9 mouse cellular contexts compared by ENCODE assay signal in the genomic region with DNA sequence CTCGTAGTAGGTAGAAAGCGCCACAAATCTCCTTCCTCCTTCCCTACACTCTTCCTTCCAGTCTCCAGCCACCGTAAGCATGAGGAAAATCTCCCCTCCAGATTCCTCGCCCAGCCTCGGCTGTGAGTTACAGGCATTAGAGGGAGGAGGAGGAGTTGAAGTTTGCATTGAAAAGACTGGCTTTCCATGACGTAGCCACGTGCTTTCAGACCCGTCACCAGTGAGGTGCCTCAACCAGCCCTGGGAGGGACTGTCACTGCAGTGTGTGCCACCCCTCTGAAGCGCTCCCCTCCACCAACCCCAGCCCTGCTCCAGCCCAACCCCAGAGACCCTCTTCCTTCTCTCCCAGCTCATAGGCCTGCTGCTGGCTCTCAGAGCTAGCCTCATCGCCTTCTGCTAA. TPM values are rescaled to one million over a fixed set of nuclear protein-coding genes. Genes with fewer than 3 reads are reported as not detected.
DNase-seq lines count a peak whose midpoint lies in the region; ATAC-seq and TF ChIP-seq lines count a peak whose summit lies in the region.
"Had no signal": no experiment of that assay in that cellular context is flagged by ENCODE, and none has a peak within 500 bp of the region (broad histone marks: within the 10 kb centered on the region; RNA-seq: fewer than 3 reads in every experiment).

No protein-coding gene starts in this region.

- H3K27me3 ChIP-seq in lung, embryonic 14.5 days (ENCODE audit: insufficient read depth, low read length), result peaks cover 19% of the 10 kb centered on the region
- H3K27me3 ChIP-seq in forebrain, embryonic 10.5 days (ENCODE audit: poor library complexity, severe bottlenecking), result peaks cover 22% of the 10 kb centered on the region
- no peaks in the 10 kb centered on the region for H3K27me3 ChIP-seq in hindbrain, embryonic 16.5 days (replicated peaks; ENCODE audit: control insufficient read depth, insufficient read depth, low read length)
- peaks cover 16% of the 10 kb centered on the region for H3K27me3 ChIP-seq in limb, embryonic 14.5 days (ENCODE audit: control insufficient read depth, insufficient read depth, low read length)

- no peak for TF ChIP-seq POLR2A in limb, embryonic 14.5 days (IDR thresholded peaks at IDR 0.05; ENCODE audit: borderline replicate concordance, extremely low read depth, insufficient read depth, insufficient read length)

- peak overlapping the region; percentile 56 for H3K4me2 ChIP-seq in lung, embryonic 14.5 days
- H3K4me2 ChIP-seq in hindbrain, embryonic 16.5 days (ENCODE audit: low read length), result peak overlapping the region; percentile 79
- H3K4me2 ChIP-seq in limb, embryonic 14.5 days (replicated peaks; ENCODE audit: low read depth, low read length, severe bottlenecking), result peak overlapping the region; percentile 55

- no peak for TF ChIP-seq CTCF in lung, embryonic 14.5 days (IDR thresholded peaks at IDR 0.05; ENCODE audit: low read depth)

- H3K4me3 ChIP-seq in lung, embryonic 14.5 days (ENCODE audit: low read depth, low read length), result peak overlapping the region; percentile 22; the same call in 1 of the 2 replicates
- H3K4me3 ChIP-seq in forebrain, embryonic 10.5 days, result peak overlapping the region; percentile 57
- H3K4me3 ChIP-seq in hindbrain, embryonic 16.5 days (ENCODE audit: low read length), result peak overlapping the region; percentile 65
- H3K4me3 ChIP-seq in limb, embryonic 14.5 days (replicated peaks; ENCODE audit: low read length), result peak overlapping the region; percentile 29

- no peaks in the 10 kb centered on the region for H3K36me3 ChIP-seq in lung, embryonic 14.5 days (ENCODE audit: insufficient read depth)
- no peaks in the 10 kb centered on the region for H3K36me3 ChIP-seq in forebrain, embryonic 10.5 days (replicated peaks)
- H3K36me3 ChIP-seq in hindbrain, embryonic 16.5 days (ENCODE audit: control insufficient read depth, insufficient read depth, low read length), result no peaks in the 10 kb centered on the region
- H3K36me3 ChIP-seq in limb, embryonic 14.5 days (ENCODE audit: control insufficient read depth, insufficient read depth, low read length), result no peaks in the 10 kb centered on the region
- H3K36me3 ChIP-seq: G1E had no signal

- 0 out of 2 replicates have a peak overlapping the region, but pooled peaks have one; percentile 3 for H3K9ac ChIP-seq in lung, embryonic 14.5 days
- H3K9ac ChIP-seq in hindbrain, embryonic 16.5 days (ENCODE audit: low read depth, low read length), result peak overlapping the region; percentile 74
- peak overlapping the region; percentile 12 for H3K9ac ChIP-seq in limb, embryonic 14.5 days (ENCODE audit: low read depth, low read length, severe bottlenecking)

- WGBS in lung, embryonic 14.5 days, result 2% methylated on average over 10 of the region's 10 CpGs
- under 1% methylated on average over 10 of the region's 10 CpGs for WGBS in forebrain, embryonic 10.5 days
- under 1% methylated on average over 10 of the region's 10 CpGs for WGBS in hindbrain, embryonic 16.5 days
- WGBS in limb, embryonic 14.5 days, result 3% methylated on average over 10 of the region's 10 CpGs

- peak; percentile 44 for DNase-seq in lung, embryonic 14.5 days
- no peak for DNase-seq in lung, postnatal 4 days
- DNase-seq in forebrain, embryonic 10.5 days (ENCODE audit: extremely low spot score, low spot score), result peak; percentile 74
- DNase-seq in limb, embryonic 14.5 days (ENCODE audit: low spot score), result peak; percentile 43
- peak; percentile 58 for DNase-seq in right cerebral cortex, postnatal 4 days
- DNase-seq in testis, postnatal 14 days (ENCODE audit: low spot score), result no peak
- no peak for DNase-seq in spleen, adult 18-20 months

- no peak overlapping the region for H3K27ac ChIP-seq in lung, embryonic 14.5 days (ENCODE audit: low read depth)
- H3K27ac ChIP-seq in forebrain, embryonic 10.5 days, result peak overlapping the region; percentile 81
- H3K27ac ChIP-seq in hindbrain, embryonic 16.5 days (ENCODE audit: low read depth, low read length), result peak overlapping the region; percentile 72
- no peak overlapping the region for H3K27ac ChIP-seq in limb, embryonic 14.5 days (replicated peaks; ENCODE audit: low read depth, low read length)

- no peaks in the 10 kb centered on the region for H3K4me1 ChIP-seq in lung, embryonic 14.5 days (ENCODE audit: insufficient read depth)
- peaks cover 39% of the 10 kb centered on the region for H3K4me1 ChIP-seq in forebrain, embryonic 10.5 days
- peaks cover 2% of the 10 kb centered on the region; the same call in 1 of the 2 replicates for H3K4me1 ChIP-seq in hindbrain, embryonic 16.5 days (ENCODE audit: control insufficient read depth, insufficient read depth, low read depth, low read length)
- H3K4me1 ChIP-seq in limb, embryonic 14.5 days (ENCODE audit: control insufficient read depth, insufficient read depth, low read length), result no peaks in the 10 kb centered on the region

- no peaks in the 10 kb centered on the region for H3K9me3 ChIP-seq in lung, embryonic 14.5 days (ENCODE audit: low read depth, low read length)
- H3K9me3 ChIP-seq in forebrain, embryonic 10.5 days, result no peaks in the 10 kb centered on the region
- no peaks in the 10 kb centered on the region for H3K9me3 ChIP-seq in hindbrain, embryonic 16.5 days (ENCODE audit: control insufficient read depth, low read length)
- no peaks in the 10 kb centered on the region for H3K9me3 ChIP-seq in limb, embryonic 14.5 days (ENCODE audit: control insufficient read depth, low read length)

- ATAC-seq in lung, embryonic 14.5 days (ENCODE audit: insufficient read depth), result peak; percentile 87
- peak; percentile 97 for ATAC-seq in hindbrain, embryonic 16.5 days
- ATAC-seq in limb, embryonic 14.5 days (ENCODE audit: low FRiP score, low read depth), result peak; percentile 53; the same call in 1 of the 2 replicates

RNA-seq across cellular contexts. Expression of a gene that starts 0.5 kb away (rescaled TPM):
- 0.18 and 0.22 TPM in 2 replicates for polyA plus RNA-seq in lung, embryonic 14.5 days (2014; fragmentation: Nextera tagmentation; extraction: Ambion mirVana)
- 2.5 and 2.9 TPM in 2 replicates for polyA plus RNA-seq in forebrain, embryonic 10.5 days (2016; fragmentation: Nextera tagmentation; extraction: Ambion mirVana)
- 36.2 and 38.6 TPM in 2 replicates for polyA plus RNA-seq in hindbrain, embryonic 16.5 days (2015; fragmentation: Nextera tagmentation; extraction: Ambion mirVana)
- 0.18 and 0.29 TPM in 2 replicates for polyA plus RNA-seq in limb, embryonic 14.5 days (2012; rRNA removed)
- 0.73 and 0.91 TPM in 2 replicates for polyA plus RNA-seq in limb, embryonic 14.5 days (2014; fragmentation: Nextera tagmentation; extraction: Ambion mirVana)
- polyA plus RNA-seq: G1E had no signal

Comparison
In these comparisons a context has a peak if more than half of its experiments do, and no peak if none do; other contexts are left out.
1. DNase-seq: peak in lung, embryonic 14.5 days (single experiment), forebrain, embryonic 10.5 days (single experiment), limb, embryonic 14.5 days (single experiment) and right cerebral cortex, postnatal 4 days (single experiment); none in lung, postnatal 4 days (0 of 2), testis, postnatal 14 days (single experiment) and spleen, adult 18-20 months (0 of 2).
2. H3K27ac ChIP-seq: peak in forebrain, embryonic 10.5 days (single experiment) and hindbrain, embryonic 16.5 days (single experiment); none in lung, embryonic 14.5 days (single experiment) and limb, embryonic 14.5 days (single experiment).
3. H3K9ac ChIP-seq: peak in every context shown above with its lines; median percentile 74 in hindbrain, embryonic 16.5 days; 12 in limb, embryonic 14.5 days; 3 in lung, embryonic 14.5 days.
4. Peak in every context shown above with its lines, with median percentiles within 50 percentile points of each other: ATAC-seq, H3K4me2 ChIP-seq and H3K4me3 ChIP-seq.